Mouse (Mus musculus) neural tube, embryonic 10.5 days (tissue): ENCODE data around the gene Grip1.

Source experiments
- DNase-seq: peaks from one replicate; pipeline ENCODE4 v3.0.0-alpha.2; 2017; ENCODE audit warnings: low spot score; ENCODE audit errors: extremely low spot score

Grip1 gene

DNA sequence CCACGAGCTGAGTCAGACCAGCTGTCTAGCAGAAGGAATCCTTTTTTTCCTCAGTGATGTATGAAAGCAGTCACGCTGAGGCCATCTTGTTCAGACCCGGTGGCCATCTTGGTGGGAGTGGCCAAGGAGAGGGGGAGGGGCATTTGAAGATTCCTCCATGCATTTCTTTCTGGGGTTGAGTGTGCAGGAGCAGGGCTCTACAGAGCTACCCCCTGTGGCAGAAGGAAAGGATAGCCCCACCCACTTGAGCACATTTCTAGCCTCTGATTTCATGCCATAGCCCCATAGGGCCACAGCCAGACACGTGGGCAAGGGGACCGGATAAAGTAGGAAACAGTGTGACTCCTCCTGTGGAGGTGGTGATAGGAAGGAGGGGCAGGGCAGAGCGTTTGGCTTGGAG lies 481.6 kb downstream of the Grip1 start:
- DNase-seq: no peak

DNA sequence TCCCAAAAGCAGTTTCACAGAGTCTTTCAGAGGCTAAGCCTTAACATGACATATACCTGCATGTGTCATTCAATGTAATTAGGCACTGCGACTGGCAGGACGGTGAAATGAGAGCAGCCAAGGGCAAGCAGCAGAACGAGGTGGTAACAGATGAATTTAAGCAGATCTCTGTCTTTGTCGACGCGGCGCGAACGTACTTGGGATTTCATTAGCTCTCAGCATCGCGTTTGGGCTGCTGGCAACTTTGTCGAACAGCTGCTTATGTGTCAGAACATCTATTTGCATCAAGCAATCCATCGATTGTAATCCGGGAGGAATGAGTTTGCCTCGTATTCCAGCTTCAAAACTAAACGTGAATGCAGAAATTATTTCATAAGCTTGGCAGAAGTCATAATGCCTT lies 483.9 kb downstream of the Grip1 start:
- no peak for DNase-seq

DNA sequence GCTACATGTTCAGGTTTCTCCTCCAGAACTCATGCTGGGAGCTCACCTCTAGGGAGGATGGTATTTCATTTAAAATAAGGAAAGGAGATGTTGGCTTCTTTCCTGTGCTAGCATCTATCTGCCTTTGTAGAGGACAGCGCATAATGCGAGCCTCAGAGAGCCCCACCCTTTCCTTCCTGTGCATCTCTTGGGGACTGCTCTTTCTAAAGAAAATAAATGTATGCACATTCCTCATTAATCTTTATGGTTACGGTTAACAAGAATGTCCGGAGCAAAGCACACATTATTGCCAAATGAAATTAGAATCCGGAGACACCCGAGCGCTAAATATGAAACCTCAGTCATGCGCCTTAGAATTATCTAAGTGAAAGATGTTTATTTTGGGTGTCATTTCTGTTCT lies 490.3 kb downstream of the Grip1 start:
- no peak for DNase-seq

- DNase-seq: no peak
Measured at GRCm38 (mm10) chr10:119951460-119951859, 497.8 kb downstream of the Grip1 start.

DNA sequence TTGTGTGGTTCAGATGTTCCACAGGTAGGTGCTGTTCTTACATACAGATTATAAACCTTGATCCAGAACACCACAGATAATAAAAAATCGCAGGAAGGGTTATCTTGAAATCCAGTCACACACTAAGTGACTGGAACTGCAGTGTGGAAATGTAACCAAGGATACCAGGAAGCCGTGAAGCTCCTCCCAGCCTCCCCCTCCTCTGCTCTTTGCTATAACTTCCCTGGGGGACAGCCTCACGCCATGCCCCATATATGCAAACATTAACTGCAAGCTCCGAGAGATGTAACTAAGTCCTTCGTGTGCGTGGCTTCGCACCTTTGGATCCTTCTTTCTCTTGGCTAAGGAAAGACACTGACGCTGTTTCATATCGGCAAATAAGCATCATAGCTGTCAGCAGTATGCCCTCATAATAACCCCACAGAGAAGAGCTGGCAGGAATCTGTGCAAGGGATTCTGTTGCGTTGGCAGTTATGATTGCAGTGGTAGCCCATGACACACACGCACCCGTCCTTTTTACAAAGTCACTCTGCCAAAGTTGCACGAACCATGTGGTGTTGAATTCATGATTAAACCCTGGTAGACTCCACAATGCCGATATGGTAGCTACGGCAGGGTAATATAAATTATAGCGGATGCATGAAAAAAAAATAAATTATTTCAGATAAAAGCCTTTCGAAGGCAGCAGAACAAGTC lies 503.8 kb downstream of the Grip1 start:
- no peak for DNase-seq

GRCm38 (mm10) chr10:119960915-119961314 lies 507.3 kb downstream of the Grip1 start:
- DNase-seq: no peak

DNA sequence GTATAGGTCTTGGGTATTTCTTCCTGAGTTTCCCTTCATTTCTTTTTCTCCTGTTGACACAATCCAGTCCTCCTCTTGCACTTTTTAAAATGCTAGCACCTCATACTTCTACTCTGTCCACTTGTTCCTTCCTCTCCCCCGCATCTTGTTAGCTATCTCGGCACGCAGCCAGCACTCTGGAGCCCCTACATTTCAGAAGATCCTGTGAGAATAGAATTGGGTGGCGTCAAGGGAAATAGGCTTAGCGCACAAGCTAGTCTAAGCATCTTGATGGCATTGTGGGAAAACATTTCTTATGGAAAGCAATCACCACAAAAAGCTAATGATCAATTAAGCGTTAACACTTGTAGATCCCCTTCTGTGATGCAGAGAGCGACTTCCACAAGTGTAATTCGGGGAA lies 512.7 kb downstream of the Grip1 start:
- no peak for DNase-seq

DNA sequence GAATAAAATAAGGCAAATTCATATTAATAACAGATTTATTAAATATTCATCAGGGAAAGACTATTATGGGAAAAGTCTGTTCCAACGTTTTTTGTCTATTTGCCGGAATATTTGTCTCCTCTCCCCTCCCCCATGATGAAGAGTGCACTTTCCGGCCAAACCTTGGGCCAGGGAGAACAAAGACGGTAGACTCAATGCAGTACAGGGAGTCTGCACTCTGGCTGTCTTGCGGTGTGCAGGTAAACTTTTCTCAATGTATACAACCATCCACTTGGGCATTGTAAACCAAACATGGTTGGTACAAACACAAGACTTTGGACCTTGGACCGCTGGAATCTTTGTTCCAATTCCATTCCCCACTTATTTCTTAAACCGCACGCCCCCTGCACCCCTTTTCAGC lies 525.8 kb downstream of the Grip1 start:
- DNase-seq: no peak

GRCm38 (mm10) chr10:119980032-119980431 lies 526.4 kb downstream of the Grip1 start:
- DNase-seq: no peak

- no peak for DNase-seq
Measured at GRCm38 (mm10) chr10:119984299-119984698, 530.7 kb downstream of the Grip1 start.

- DNase-seq: no peak
Measured at GRCm38 (mm10) chr10:119998475-119998874, 544.8 kb downstream of the Grip1 start.

DNA sequence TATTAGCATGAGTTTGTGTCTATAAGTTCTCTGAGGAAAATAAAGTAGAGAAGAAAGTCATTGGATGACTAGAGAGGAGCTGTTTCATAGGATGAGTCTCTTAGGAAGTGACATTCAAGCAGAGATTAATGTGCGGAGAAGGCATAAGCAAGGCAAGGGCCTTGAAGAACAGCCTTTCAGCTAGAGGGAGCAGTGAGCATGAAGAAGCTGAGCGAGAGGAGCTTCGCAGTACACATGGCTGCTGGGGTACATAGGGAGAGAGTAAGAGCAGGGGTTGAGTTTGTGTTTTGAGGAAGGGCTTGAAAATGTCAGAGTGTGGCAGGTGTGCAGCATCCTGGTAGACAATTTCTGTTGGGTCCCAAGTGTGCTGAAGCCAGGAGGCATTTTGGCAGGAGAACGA lies 548.5 kb downstream of the Grip1 start:
- DNase-seq: no peak

GRCm38 (mm10) chr10:120004096-120004495 lies 550.5 kb downstream of the Grip1 start:
- DNase-seq: no peak

DNA sequence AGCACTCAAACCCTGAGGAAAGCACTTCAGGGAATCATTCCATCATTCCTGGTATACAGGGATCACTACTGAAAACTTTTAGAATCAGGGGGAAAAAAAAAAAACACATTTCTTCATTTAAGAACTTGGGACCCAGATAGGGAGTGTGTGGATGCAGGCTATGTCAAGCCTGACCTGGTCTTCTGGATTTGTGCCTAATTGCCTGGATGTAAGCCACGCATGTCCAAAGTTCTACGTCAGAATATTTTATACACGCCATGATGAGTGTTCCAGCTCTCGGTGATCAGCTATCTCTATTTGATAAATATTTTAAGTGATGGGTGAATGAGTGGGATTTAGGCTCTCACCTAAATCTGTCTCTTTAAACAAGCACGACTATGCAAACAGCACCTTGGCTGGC lies 552.0 kb downstream of the Grip1 start:
- DNase-seq: no peak

DNA sequence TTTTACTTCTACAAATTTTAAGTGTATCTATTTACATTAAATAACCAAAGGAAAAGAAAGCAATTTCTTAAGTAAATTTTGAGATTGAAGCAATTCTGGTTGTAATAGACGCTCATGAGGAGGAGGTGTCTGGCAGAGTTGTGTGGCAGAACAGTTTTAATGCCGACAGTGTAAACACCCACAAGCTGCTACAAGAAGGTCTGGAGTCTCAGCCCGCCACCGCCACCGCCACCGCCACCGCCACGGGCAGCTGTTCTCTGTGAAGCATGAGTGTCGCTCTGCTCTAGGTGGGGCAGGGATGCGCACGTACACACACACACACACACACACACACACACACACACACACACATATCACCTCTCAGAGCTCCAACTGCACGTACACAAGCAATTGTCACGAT lies 558.7 kb downstream of the Grip1 start:
- no peak for DNase-seq

DNA sequence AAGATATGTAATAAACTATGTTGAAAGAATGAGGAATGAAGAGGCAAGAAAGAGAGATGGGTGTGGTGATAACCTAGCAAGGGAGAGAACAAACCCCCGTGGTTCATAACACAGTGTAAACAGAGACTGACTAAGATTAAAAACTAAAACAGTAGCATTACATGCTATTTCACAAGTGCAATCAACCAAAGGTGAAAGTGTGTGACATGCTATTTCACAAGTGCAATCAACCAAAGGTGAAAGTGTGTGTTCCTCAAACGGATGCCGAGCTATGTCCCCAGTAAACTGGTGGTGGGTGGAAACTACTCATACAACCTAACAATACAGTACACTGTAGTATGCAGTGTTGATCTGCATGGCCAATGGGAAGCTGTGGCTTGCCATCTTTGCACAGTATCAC lies 561.5 kb downstream of the Grip1 start:
- no peak for DNase-seq

- no peak for DNase-seq
Measured at GRCm38 (mm10) chr10:120026437-120026836, 572.8 kb downstream of the Grip1 start.

GRCm38 (mm10) chr10:120030901-120031300 lies 577.3 kb downstream of the Grip1 start:
- DNase-seq: no peak

DNA sequence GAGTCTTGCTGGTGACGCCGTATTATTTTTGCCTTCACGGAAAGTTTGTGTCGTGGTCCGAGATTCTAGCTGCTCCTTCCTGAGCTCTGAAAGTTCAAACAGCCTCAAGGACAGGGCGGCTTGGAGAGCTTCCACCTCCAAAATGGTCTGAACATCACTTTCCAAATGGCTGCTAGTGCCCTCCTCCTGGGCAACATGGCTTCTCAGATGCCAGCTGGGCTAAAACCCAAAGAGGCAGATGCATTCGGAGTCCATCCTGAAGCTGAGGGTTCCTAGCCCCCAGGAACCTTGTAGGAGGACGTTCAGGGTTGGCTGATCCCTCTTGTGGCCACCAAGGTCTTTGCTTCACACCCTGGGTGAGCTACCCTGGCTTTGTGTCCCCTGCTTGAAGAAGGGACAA lies 577.7 kb downstream of the Grip1 start:
- DNase-seq: no peak

- DNase-seq: no peak
Measured at GRCm38 (mm10) chr10:120033866-120034265, 580.2 kb downstream of the Grip1 start.

- DNase-seq: no peak
Measured at GRCm38 (mm10) chr10:120035211-120035733, 581.6 kb downstream of the Grip1 start.

- no peak for DNase-seq
Measured at GRCm38 (mm10) chr10:120035824-120036223, 582.2 kb downstream of the Grip1 start.

GRCm38 (mm10) chr10:120038194-120038593 lies 584.6 kb downstream of the Grip1 start:
- DNase-seq: no peak

DNA sequence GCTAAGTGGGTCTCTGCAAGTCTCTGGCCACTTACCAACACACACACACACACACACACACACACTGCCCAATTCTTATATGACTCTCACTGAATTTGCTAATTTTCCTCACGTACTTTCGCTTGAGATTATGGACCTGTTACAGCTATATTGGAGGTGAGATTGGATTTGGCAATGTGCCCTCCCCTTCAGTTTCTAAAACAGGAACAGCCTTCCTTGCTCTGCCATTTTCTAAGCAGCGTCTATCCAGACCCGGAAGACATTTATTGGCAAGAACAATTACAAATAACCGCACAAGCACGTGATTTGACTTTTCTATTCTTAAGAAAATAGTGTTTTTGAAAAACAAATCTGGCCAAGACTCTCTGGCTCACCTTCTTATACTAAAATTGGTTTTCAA lies 590.6 kb downstream of the Grip1 start:
- no peak for DNase-seq
